Mouse (Mus musculus): ENCODE results near the gene Lamc3.

Gene Lamc3

GRCm38 (mm10) chr2:31974809-31975371 lies 87.8 kb downstream of the Lamc3 start:
- no peak for DNase-seq (ENCODE audit: low read depth)

- no peak for DNase-seq (ENCODE audit: low read depth)
Measured at GRCm38 (mm10) chr2:31987774-31988173, 100.7 kb downstream of the Lamc3 start.

- DNase-seq (ENCODE audit: low read depth): no peak
Measured at GRCm38 (mm10) chr2:31990961-31991360, 103.9 kb downstream of the Lamc3 start.

GRCm38 (mm10) chr2:31994896-31995295 lies 107.8 kb downstream of the Lamc3 start:
- DNase-seq (ENCODE audit: low read depth): no peak

GRCm38 (mm10) chr2:31996060-31996459 lies 109.0 kb downstream of the Lamc3 start:
- DNase-seq (ENCODE audit: low read depth): no peak
